Mouse (Mus musculus) cerebral cortex, adult 2 months (tissue): ENCODE results near the gene Gnptg.

Experiments used
- WGBS: fragments of 180-500 bp; shearing (Covaris S2); methylation state at CpG from one replicate; pipeline ENCODE4 v1.1.7; 2018; 5-methylcytosine and 5-hydroxymethylcytosine counted together

Gene Gnptg

GRCm38 (mm10) chr17:25239695-25240636 is at the start of gene Gnptg, which contains the start of gene Tsr3:
TSS of gene Gnptg (minus strand) at chr17:25240124.
TSS of gene Tsr3 (plus strand) at chr17:25240170.
- WGBS: under 1% methylated on average over 80 of the region's 80 CpGs

GRCm38 (mm10) chr17:25288842-25289241 is 48.9 kb upstream of the Gnptg start:
- WGBS: 24% methylated on average over 4 of the region's 4 CpGs

- WGBS: 17% methylated on average over 3 of the region's 3 CpGs
These were observed 45.1 kb upstream of the Gnptg start for GRCm38 (mm10) chr17:25285033-25285432.

GRCm38 (mm10) chr17:25282133-25282532 is 42.2 kb upstream of the Gnptg start:
- WGBS: 55% methylated on average over 11 of the region's 11 CpGs

- 96% methylated on average over 3 of the region's 3 CpGs for WGBS
These were observed 35.9 kb upstream of the Gnptg start for GRCm38 (mm10) chr17:25275833-25276232.

GRCm38 (mm10) chr17:25274571-25275346 is 34.8 kb upstream of the Gnptg start, which contains the start of gene Ube2i:
TSS of gene Ube2i (minus strand) at chr17:25274622.
- 83% methylated on average over 9 of the region's 9 CpGs for whole genome bisulfite sequencing

- under 1% methylated on average over 45 of the region's 45 CpGs for WGBS
These were observed 34.0 kb upstream of the Gnptg start for GRCm38 (mm10) chr17:25273706-25274501.

- WGBS: under 1% methylated on average over 92 of the region's 92 CpGs
These were observed 33.2 kb upstream of the Gnptg start for GRCm38 (mm10) chr17:25272951-25273705.

- WGBS: under 1% methylated on average over 10 of the region's 10 CpGs
These were observed 32.4 kb upstream of the Gnptg start for GRCm38 (mm10) chr17:25272326-25272725.

GRCm38 (mm10) chr17:25270795-25271335 is 30.9 kb upstream of the Gnptg start:
- 60% methylated on average over 2 of the region's 2 CpGs for WGBS

GRCm38 (mm10) chr17:25264453-25264852 is 24.5 kb upstream of the Gnptg start:
- 18% methylated on average over 3 of the region's 3 CpGs for WGBS

GRCm38 (mm10) chr17:25257804-25258261 is 17.9 kb upstream of the Gnptg start:
- 60% methylated on average over 6 of the region's 6 CpGs for WGBS

GRCm38 (mm10) chr17:25256140-25256754 is 16.3 kb upstream of the Gnptg start, which contains the start of gene Baiap3:
TSS of gene Baiap3 (minus strand) at chr17:25256364.
- 7% methylated on average over 35 of the region's 35 CpGs for WGBS

- WGBS: 79% methylated on average over 2 of the region's 2 CpGs
These were observed 15.2 kb upstream of the Gnptg start for GRCm38 (mm10) chr17:25255110-25255509.

GRCm38 (mm10) chr17:25253760-25254159 is 13.8 kb upstream of the Gnptg start:
- WGBS: 28% methylated on average over 10 of the region's 10 CpGs

- WGBS: 50% methylated on average over 3 of the region's 3 CpGs
These were observed 12.7 kb upstream of the Gnptg start for GRCm38 (mm10) chr17:25252643-25253042.

GRCm38 (mm10) chr17:25250181-25250835 is 10.4 kb upstream of the Gnptg start:
- WGBS: 73% methylated on average over 8 of the region's 8 CpGs

- 75% methylated on average over 18 of the region's 18 CpGs for WGBS
These were observed 8.3 kb upstream of the Gnptg start for GRCm38 (mm10) chr17:25248033-25248750.

GRCm38 (mm10) chr17:25244239-25244638 is 4.3 kb upstream of the Gnptg start:
- WGBS: 84% methylated on average over 16 of the region's 16 CpGs
